Mouse (Mus musculus): Measurements from ENCODE around the gene Bola1. TPM values are rescaled to one million over a fixed set of nuclear protein-coding genes. Genes with fewer than 3 reads are reported as not detected.
"Not testable (repeated sequence)": the region's sequence is repeated elsewhere in the genome, so short reads cannot be mapped to it uniquely, and the experiment has no call there.

The Bola1 gene
- total RNA-seq, 1 experiment from 2014 or later, result 6.9 TPM

DNA sequence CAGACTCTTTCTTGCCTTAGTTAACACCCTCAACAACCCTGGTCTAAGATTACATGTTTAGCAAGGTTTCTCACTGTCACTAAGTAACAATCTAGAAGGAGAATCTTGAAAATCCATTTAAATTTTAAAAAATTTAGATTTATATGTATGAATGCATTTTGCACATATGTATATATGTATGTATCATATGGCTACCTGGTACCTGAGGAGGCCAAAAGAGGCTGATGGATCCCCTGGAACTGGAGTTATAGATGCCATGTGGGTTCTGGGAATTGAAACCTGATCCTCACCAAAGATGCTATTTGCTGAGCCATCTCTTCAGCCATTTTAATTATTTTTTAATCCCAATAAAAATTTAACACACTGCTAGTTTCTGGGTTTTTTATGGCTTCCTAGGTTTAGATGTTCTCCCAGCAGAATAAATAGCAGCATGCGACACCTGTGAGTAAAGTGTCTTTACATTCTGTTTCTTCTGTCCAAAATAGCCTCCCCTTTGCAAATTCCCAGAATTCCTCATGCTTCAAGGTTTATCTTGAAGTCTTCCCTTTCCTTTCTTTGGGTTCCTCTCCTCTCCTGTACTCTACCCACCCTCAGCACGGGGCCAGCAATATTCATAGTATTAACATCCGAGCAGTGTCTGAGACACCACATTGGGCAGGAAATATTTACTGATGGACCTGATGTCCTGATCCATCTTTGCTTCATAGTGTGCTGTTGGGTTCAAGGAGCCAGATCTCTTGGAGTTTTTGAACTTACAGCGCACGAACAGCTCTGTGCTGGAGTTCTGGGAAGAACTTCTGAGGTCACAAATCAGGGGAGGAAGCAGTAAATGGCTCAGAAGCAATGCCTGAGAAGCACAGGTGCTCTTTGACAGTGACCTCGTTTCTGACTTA lies 28.9 kb upstream of the Bola1 start:
- ATAC-seq (replicated peaks; ENCODE audit: insufficient number of reproducible peaks, low FRiP score, low TSS enrichment, poor library complexity, severe bottlenecking), result no peak

DNA sequence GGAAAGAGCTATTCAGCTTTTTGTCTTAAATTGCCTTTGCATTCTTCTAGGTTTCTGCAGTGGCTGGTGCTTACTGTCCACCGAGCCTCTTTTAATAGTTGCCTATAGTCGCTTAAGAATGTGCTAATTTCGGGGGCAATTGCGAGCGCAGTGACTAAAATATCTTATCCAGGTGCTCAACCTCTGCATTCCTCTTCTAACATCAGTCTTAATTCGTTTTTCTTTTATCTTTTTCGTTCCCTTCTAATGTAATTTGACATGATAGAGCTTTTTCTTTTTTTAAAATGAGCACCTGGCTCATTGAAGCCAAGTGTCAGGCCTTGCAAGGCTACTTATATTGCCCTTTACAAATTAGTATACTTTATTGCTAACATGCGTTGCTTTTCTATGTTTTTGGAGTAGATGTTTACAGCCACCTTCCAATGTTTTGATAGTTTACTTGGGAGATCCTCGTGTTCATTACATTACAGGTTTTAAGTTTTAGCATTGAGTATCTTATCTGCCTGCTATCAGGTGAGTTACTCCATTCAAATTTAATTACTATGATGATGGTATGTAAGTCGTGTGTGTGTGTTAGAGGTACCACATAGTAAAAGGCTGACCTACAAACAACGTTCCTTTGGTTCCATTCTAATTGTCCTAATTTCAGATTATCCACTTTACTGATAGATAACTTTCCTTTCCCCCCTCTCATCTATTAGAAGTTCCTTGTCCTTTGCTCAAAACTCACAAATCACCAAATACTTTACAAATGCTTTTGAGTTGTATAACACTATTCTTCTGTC lies 28.0 kb upstream of the Bola1 start:
- no peak for ATAC-seq (replicated peaks; ENCODE audit: insufficient number of reproducible peaks, low FRiP score, low TSS enrichment, poor library complexity, severe bottlenecking)

DNA sequence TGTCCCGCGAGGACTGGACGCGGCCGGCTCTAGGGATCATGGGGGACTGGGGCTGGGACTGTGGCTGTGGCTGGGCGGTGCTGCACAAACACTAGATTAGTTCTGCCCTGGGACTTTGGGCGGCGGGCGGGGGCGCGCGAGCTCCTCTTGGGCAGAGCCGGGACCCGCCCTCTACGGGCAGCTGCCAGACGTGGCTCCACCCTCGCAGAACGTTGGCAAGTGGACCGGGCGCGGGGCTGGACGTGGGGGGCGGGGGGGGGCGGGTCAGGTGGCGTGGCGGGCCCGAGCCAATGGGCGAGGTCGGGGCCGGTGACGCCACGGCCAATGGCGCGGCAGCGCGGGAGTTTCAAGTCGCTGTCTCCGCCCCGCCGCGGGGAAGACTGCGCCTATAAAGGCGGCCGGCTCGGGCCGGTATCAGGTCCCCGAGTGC lies 26.9 kb upstream of the Bola1 start, which contains the start of gene Hist2h3c1:
TSS of gene Hist2h3c1 (plus strand) at position 259 of the 430 bp plus-strand sequence.
- peak; percentile 81 for ATAC-seq (replicated peaks; ENCODE audit: insufficient number of reproducible peaks, low FRiP score, low TSS enrichment, poor library complexity, severe bottlenecking)

DNA sequence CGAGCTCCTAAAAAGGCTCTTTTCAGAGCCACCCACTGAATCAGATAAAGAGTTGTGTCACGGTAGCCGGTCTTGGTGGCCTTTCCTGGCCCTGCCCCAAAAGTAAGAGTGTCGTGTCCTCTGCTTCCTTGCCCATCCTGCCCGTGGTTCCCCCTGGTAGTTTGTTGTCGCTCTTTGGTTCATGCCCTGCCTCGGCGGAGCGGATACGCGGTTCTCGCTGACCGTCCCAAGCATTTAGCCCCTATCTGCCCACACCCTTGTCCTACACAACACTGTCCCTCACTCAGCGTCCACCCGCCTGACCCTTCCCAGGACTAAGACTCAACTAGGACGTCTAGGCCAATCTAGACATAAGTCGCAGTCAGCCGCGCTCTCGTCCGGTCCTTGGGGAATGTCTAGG lies 26.5 kb upstream of the Bola1 start:
- not testable (repeated sequence) for ATAC-seq (replicated peaks; ENCODE audit: insufficient number of reproducible peaks, low FRiP score, low TSS enrichment, poor library complexity, severe bottlenecking)

DNA sequence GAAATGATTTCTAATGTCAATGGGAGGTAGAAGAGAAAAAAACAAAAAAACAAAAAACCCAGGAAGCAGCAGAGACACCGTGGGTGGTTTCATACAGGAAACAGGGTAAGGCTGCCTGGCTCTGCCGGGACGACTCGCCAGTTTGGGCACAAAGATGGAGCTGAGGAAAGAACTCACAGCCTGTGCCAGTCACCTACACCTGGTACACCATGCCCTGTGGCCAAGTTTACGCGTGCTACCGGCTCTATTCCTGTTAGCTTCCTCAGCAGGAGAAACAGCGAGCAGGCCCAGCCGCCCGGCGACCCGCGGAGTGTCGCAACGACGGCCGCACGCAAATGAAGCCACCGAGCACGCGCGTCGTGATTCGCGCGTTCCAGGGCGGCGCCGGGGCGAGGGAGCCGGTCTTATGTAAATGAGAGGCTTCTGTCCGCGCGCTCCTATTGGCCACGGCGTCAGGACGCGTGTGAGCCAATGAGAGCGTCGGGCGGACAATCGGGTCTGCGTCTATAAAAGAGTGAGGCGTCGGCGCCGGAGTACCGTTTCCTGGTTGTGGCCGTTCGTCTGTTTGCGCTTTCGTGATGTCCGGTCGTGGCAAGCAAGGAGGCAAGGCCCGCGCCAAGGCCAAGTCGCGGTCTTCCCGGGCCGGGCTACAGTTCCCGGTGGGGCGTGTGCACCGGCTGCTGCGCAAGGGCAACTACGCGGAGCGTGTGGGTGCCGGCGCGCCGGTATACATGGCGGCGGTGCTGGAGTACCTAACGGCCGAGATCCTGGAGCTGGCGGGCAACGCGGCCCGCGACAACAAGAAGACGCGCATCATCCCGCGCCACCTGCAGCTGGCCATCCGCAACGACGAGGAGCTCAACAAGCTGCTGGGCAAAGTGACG lies 25.7 kb upstream of the Bola1 start, which contains the start of gene Hist2h2aa1:
TSS of gene Hist2h2aa1 (plus strand) at position 495 of the 884 bp plus-strand sequence.
- ATAC-seq (replicated peaks; ENCODE audit: insufficient number of reproducible peaks, low FRiP score, low TSS enrichment, poor library complexity, severe bottlenecking), result peak; percentile 85

DNA sequence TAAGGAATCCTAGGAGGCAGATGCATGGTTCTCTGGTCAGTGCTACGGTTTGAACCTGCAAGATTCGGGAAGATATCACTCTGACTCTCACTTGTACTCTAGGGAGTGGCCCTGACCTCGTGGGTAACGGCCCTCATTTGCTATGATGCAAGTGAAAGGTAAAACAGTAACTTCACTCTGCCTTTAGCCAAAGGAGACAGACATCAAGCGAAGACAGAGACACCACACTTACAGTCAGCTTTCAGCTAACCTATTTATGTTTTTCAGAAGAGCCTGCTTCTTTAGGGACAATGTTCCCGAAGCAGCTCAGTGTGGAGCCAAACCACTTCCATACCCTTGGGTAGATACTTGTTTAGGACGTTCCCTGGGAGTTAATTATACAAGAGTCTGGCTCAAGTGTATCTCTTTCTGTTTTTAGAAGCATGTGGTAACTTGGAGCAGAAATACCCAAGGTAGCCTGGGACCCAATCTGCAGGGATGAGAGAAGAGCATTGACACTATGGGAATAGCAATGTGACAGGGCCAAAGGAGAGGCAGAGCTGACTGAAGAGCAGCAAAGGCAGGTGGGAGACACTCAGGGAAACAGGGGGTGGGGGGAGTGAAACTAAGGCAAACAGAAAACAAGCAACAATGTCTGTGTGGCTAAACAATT lies 24.5 kb upstream of the Bola1 start:
- no peak for ATAC-seq (replicated peaks; ENCODE audit: insufficient number of reproducible peaks, low FRiP score, low TSS enrichment, poor library complexity, severe bottlenecking)

DNA sequence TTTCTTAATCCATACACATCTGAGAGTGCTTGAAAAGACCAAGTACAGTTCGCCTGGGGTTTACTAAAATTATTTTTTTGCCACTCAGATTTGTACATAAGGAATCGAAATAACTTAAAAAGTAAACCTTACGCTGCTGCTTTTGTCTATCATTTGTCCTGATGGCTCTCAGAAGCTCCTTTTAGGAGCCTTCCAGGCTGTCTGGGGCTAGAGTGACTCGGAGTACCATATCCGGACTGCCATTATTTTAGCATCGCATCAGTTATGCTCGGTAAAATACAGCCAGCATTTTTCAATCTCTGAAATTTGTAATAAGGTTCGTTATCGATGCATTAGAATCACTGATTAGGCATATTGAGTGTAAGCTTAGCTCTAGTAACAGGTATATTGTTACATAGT lies 21.3 kb upstream of the Bola1 start:
- ATAC-seq (replicated peaks; ENCODE audit: insufficient number of reproducible peaks, low FRiP score, low TSS enrichment, poor library complexity, severe bottlenecking), result no peak

DNA sequence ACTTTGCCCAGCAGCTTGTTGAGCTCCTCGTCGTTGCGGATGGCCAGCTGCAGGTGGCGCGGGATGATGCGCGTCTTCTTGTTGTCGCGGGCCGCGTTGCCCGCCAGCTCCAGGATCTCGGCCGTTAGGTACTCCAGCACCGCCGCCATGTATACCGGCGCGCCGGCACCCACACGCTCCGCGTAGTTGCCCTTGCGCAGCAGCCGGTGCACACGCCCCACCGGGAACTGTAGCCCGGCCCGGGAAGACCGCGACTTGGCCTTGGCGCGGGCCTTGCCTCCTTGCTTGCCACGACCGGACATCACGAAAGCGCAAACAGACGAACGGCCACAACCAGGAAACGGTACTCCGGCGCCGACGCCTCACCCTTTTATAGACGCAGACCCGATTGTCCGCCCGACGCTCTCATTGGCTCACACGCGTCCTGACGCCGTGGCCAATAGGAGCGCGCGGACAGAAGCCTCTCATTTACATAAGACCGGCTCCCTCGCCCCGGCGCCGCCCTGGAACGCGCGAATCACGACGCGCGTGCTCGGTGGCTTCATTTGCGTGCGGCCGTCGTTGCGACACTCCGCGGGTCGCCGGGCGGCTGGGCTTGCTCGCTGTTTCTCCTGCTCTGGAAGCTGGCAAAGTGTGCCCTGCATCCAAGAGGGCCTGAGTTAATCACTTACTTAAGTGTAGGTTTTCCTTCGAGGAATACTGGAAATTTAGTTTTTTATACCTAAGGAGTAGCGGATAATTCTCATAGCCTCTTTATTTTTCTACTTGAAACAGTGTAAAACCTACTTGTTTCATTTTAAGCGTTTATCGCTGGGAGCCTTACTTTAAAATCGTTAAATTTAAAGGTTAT lies 20.7 kb upstream of the Bola1 start, which contains the start of gene Hist2h2aa2:
TSS of gene Hist2h2aa2 (minus strand) at position 328 of the 850 bp plus-strand sequence.
- ATAC-seq (replicated peaks; ENCODE audit: insufficient number of reproducible peaks, low FRiP score, low TSS enrichment, poor library complexity, severe bottlenecking), result peak; percentile 81

DNA sequence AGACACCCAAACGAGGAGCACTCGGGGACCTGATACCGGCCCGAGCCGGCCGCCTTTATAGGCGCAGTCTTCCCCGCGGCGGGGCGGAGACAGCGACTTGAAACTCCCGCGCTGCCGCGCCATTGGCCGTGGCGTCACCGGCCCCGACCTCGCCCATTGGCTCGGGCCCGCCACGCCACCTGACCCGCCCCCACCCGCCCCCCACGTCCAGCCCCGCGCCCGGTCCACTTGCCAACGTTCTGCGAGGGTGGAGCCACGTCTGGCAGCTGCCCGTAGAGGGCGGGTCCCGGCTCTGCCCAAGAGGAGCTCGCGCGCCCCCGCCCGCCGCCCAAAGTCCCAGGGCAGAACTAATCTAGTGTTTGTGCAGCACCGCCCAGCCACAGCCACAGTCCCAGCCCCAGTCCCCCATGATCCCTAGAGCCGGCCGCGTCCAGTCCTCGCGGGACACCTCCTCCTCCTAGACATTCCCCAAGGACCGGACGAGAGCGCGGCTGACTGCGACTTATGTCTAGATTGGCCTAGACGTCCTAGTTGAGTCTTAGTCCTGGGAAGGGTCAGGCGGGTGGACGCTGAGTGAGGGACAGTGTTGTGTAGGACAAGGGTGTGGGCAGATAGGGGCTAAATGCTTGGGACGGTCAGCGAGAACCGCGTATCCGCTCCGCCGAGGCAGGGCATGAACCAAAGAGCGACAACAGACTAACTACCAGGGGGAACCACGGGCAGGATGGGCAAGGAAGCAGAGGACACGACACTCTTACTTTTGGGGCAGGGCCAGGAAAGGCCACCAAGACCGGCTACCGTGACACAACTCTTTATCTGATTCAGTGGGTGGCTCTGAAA lies 19.7 kb upstream of the Bola1 start, which contains the start of gene Hist2h3c2:
TSS of gene Hist2h3c2 (minus strand) at position 174 of the 840 bp plus-strand sequence.
- ATAC-seq (replicated peaks; ENCODE audit: insufficient number of reproducible peaks, low FRiP score, low TSS enrichment, poor library complexity, severe bottlenecking), result peak; percentile 80

DNA sequence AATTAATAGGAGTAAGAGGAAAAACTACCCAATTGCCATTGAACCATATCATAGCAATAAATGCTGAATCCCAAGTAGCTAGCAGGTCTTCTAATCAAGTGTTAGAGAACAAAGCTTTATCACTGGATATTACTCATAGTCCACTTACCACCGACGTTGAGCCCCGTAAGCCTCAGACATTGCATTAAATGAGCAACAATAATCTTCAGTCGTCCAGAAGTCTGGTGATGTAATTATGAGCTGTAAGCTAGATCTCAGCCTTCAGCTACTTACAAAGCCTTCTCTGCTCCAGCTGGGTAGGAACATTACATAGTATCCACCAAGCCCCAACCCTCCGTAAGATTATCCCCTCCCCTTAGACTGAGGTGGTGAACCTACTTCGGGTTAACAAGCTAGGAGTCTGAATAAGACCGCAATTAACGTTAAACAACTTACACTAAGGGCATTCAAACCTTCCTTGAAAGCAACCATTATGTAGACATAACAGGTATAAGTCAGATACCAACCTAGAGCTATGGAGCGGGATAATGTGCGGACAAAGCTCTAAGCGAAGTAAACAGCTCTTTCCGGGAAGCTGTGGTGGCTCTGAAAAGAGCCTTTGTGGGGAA lies 18.5 kb upstream of the Bola1 start:
- ATAC-seq (replicated peaks; ENCODE audit: insufficient number of reproducible peaks, low FRiP score, low TSS enrichment, poor library complexity, severe bottlenecking), result no peak

DNA sequence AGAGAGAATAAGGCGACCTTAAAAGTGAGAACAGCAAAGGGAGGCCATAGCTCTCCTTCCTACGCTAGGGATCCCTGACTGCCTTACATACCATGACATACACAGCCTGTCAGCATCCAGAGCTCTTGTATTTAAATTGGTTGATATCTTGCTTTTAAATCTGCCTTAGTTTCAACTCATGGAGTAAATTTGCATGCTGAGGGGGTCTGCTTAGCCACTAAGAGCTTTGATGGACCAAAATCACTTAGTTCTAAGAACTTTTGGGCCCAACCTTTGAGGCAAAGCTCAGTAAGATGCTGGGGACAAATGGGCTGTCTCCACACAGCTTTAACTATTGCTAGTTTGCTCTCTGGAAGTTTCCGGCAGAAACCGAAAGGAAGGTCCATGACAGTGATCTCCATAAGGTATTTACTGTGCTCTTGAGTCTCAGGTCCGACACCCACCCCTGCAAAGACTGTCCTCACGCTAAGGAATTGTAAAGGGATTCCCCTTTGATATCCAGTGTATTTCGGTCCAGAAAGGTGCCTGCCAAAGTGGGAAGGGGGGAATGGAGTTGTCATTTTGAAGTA lies 17.9 kb upstream of the Bola1 start:
- ATAC-seq (replicated peaks; ENCODE audit: insufficient number of reproducible peaks, low FRiP score, low TSS enrichment, poor library complexity, severe bottlenecking), result no peak

DNA sequence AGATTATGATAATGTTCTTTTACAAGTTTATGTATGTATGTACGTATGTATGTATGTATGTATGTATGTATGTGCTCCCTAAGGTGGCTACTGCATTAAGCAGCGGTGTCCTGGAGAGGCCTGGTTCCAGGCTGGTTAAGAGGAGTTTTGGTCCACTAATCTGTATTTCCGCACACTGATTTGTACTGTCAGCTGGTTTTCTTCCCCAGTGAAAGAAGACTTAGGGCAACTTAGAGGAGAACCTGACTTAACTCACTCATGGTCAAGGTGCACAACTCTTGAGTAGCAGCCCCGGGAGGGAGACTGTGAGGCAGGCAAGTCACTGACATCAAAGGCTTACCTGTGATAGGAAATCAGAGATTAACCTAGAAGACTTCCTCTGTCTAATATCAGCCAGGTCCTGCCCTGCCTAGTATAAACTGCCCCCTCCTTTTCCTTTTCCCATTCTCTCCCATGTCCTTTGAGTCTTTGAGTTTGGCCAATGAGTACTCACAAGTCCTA lies 17.4 kb upstream of the Bola1 start:
- ATAC-seq (replicated peaks; ENCODE audit: insufficient number of reproducible peaks, low FRiP score, low TSS enrichment, poor library complexity, severe bottlenecking), result no peak

DNA sequence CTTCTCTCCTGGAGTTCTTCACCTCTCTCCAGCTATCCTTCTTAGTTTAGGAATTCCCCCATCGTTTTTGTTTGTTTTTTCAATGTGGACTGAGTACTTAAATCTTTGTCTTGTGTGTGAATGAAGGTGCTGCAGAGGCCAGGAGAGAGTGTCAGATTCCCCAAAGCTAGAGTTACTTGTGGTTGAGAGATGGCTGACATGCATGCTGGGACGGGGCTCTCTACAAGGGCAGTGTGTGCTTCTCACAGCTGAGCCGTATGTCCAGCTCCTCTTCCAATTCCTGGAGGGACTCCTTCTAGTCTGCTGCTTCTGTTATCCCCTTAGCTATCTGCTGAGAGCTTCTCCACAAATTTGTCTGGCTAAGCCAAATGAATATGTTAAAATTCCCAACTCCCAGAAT lies 16.3 kb upstream of the Bola1 start:
- no peak for ATAC-seq (replicated peaks; ENCODE audit: insufficient number of reproducible peaks, low FRiP score, low TSS enrichment, poor library complexity, severe bottlenecking)

DNA sequence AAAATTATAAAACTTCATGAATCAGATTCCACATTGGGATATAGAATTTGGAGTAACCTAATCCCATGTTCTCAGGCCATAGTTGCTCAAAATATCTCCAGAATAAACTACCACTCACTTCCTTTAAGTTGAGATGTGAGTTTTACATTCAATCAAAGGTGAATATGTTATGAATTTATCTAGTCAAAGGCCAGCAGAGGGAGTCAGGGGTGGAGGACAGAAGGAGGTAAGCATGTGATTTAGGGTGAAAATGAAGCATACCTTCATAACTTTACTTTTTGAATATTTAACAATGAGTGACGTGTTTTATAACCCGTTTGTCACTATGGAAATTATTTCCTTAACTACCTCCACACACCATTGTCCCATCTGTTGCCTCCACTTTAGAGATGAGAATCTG lies 15.4 kb upstream of the Bola1 start:
- ATAC-seq (replicated peaks; ENCODE audit: insufficient number of reproducible peaks, low FRiP score, low TSS enrichment, poor library complexity, severe bottlenecking), result no peak

DNA sequence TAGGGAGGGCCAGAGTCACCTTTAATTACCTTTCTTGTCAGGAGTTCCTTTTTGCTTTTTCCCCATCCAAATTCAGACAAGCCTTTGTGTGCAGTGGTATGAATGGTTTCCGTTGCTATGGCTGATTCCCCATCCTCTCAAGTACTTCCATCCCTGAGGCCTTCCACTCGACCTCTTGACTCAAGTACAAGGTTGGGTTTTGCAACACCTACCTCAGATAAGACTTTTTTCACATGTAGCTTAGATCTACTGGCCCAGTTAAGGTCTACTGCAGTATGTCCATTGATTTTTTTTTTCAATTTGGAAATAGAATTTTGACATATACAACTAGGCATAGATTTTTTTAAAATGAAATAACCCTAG lies 12.2 kb upstream of the Bola1 start:
- ATAC-seq (replicated peaks; ENCODE audit: insufficient number of reproducible peaks, low FRiP score, low TSS enrichment, poor library complexity, severe bottlenecking), result no peak

Data from monocyte, adult 5-6 weeks (primary cell).